Mouse (Mus musculus) G1E (cell line): ENCODE measurements around the gene Prune1. TPM values are rescaled to one million over a fixed set of nuclear protein-coding genes. Genes with fewer than 3 reads are reported as not detected.

Experiments used
- ATAC-seq: 2 replicates; pipeline ENCODE4 v1.8.0; 2016; ENCODE audit warnings: mild to moderate bottlenecking; ENCODE audit not compliant: insufficient number of reproducible peaks, poor library complexity, low FRiP score, severe bottlenecking; ENCODE audit errors: extremely low read depth
- DNase-seq: peaks from one replicate; pipeline ENCODE4 v3.0.0; 2012; ENCODE audit warnings: low spot score
- H3K27me3 ChIP-seq: 2 replicates; pipeline ENCODE4 v1.6.1; 2012; ENCODE audit warnings: mild to moderate bottlenecking, low read length, inconsistent platforms; ENCODE audit not compliant: insufficient read depth
- H3K36me3 ChIP-seq: replicated peaks from 2 replicates; pipeline ENCODE3; 2012; ENCODE audit warnings: mild to moderate bottlenecking, inconsistent platforms
- H3K4me1 ChIP-seq: 2 replicates; pipeline ENCODE4 v1.6.1; 2012; ENCODE audit warnings: low read depth, low read length, inconsistent platforms, mixed read lengths; ENCODE audit not compliant: insufficient read depth
- H3K4me3 ChIP-seq: 2 replicates; pipeline ENCODE4 v1.5.1; 2012; ENCODE audit warnings: low read depth, mild to moderate bottlenecking, inconsistent platforms, low read length, moderate library complexity, mixed read lengths
- H3K9me3 ChIP-seq: replicated peaks from 2 replicates; pipeline ENCODE4 v1.6.1; 2012; ENCODE audit warnings: inconsistent platforms
- CTCF ChIP-seq: IDR thresholded peaks from 2 replicates; pipeline ENCODE4 v1.5.1; 2012; ENCODE audit warnings: low read depth, low read length, inconsistent platforms, mixed read lengths
- GATA1 ChIP-seq: IDR thresholded peaks from 2 replicates; pipeline ENCODE4 v1.6.1; 2012; ENCODE audit warnings: borderline replicate concordance, low read length, inconsistent platforms, mixed read lengths
- GATA2 ChIP-seq: IDR thresholded peaks from 2 replicates; pipeline ENCODE4 v1.6.1; 2012; ENCODE audit warnings: low read depth, low read length, inconsistent platforms, borderline replicate concordance
- POLR2AphosphoS5 ChIP-seq: IDR thresholded peaks from 2 replicates; pipeline ENCODE4 v1.6.1; 2012; ENCODE audit warnings: low read depth, low read length, inconsistent platforms; ENCODE audit not compliant: insufficient replicate concordance
- TAL1 ChIP-seq: conservative IDR thresholded peaks from 2 replicates; pipeline ENCODE4 v1.6.1; 2012; ENCODE audit warnings: low read depth, low read length, inconsistent platforms, mixed read lengths
- polyA plus RNA-seq: library from polyadenylated mRNA; stranded (reverse); fragments of >175 nt; gene quantifications from 2 replicates; pipeline ENCODE4 v1.2.3, GENCODE M21; 2012
- total RNA-seq, 2 experiments: library from RNA; stranded (forward) in 1 of 2; stranded (reverse) in 1 of 2; fragments of 200-1000 nt in 1 of 2; fragments of >200 nt in 1 of 2; fragmentation: Nextera tagmentation in 1 of 2; gene quantifications; 2 replicates each; pipeline ENCODE4 v1.2.3; 2014 to 2017

Gene Prune1
- total and polyA plus RNA-seq, 3 experiments, result 4.8 to 33.5 (median 15.1) TPM

- peaks cover 8% of the 10 kb centered on the region; the same call in 1 of the 2 replicates for H3K4me1 ChIP-seq
- no peak for TF ChIP-seq TAL1
- no peak for TF ChIP-seq POLR2AphosphoS5
- DNase-seq (no peak), ATAC-seq (no peak)
- no peaks in the 10 kb centered on the region for H3K9me3 ChIP-seq
- no peak overlapping the region for H3K4me3 ChIP-seq
- H3K27me3 ChIP-seq, result no peaks in the 10 kb centered on the region
- H3K36me3 ChIP-seq, result peaks cover 96% of the 10 kb centered on the region
These were observed 73.6 kb downstream of the Prune1 start for GRCm38 (mm10) chr3:95208286-95208685.

- DNase-seq (no peak), ATAC-seq (no peak)
- TF ChIP-seq GATA2 (no peak), TAL1 (no peak), GATA1 (no peak), POLR2AphosphoS5 (no peak), CTCF (no peak)
- H3K36me3 ChIP-seq, result peaks cover 98% of the 10 kb centered on the region
- H3K9me3 ChIP-seq, result no peaks in the 10 kb centered on the region
- peaks cover 3% of the 10 kb centered on the region; the same call in 1 of the 2 replicates for H3K4me1 ChIP-seq
- H3K4me3 ChIP-seq, result no peak overlapping the region
- H3K27me3 ChIP-seq, result no peaks in the 10 kb centered on the region
These were observed 78.0 kb downstream of the Prune1 start for GRCm38 (mm10) chr3:95203880-95204279.

Other genes with a start within 250 kb of the Prune1 start
Only the 20 nearest of the 21 such genes appear.
- 92.0 and 92.7 TPM in 2 replicates for gene Psmd4, start 239.5 kb downstream of the Prune1 start, total RNA-seq (2014; fragmentation: Nextera tagmentation)
- 374 and 411 TPM in 2 replicates for gene Psmd4, start 239.5 kb downstream of the Prune1 start, total RNA-seq (2017)
- gene Psmd4, start 239.5 kb downstream of the Prune1 start, polyA plus RNA-seq, result 108 and 177 TPM in 2 replicates
- 67.5 and 67.6 TPM in 2 replicates for gene Pip5k1a, start 175.1 kb downstream of the Prune1 start, total RNA-seq (2014; fragmentation: Nextera tagmentation)
- gene Pip5k1a, start 175.1 kb downstream of the Prune1 start, total RNA-seq (2017), result 39.3 and 40.1 TPM in 2 replicates
- 21.9 and 30.0 TPM in 2 replicates for gene Pip5k1a, start 175.1 kb downstream of the Prune1 start, polyA plus RNA-seq
- gene Vps72, start 171.1 kb downstream of the Prune1 start, total RNA-seq (2014; fragmentation: Nextera tagmentation), result 108 and 120 TPM in 2 replicates
- 96.2 and 146 TPM in 2 replicates for gene Vps72, start 171.1 kb downstream of the Prune1 start, total RNA-seq (2017)
- 274 and 307 TPM in 2 replicates for gene Vps72, start 171.1 kb downstream of the Prune1 start, polyA plus RNA-seq
- 9.9 and 11.7 TPM in 2 replicates for gene Tmod4, start 157.6 kb downstream of the Prune1 start, total RNA-seq (2014; fragmentation: Nextera tagmentation)
- 3.3 and 4.5 TPM in 2 replicates for gene Tmod4, start 157.6 kb downstream of the Prune1 start, total RNA-seq (2017)
- 0.17 and 0.22 TPM in 2 replicates for gene Tmod4, start 157.6 kb downstream of the Prune1 start, polyA plus RNA-seq
- 85.9 and 107 TPM in 2 replicates for gene Scnm1, start 148.1 kb downstream of the Prune1 start, total RNA-seq (2014; fragmentation: Nextera tagmentation)
- gene Scnm1, start 148.1 kb downstream of the Prune1 start, total RNA-seq (2017), result 76.8 and 81.5 TPM in 2 replicates
- 7.1 and 8.2 TPM in 2 replicates for gene Scnm1, start 148.1 kb downstream of the Prune1 start, polyA plus RNA-seq
- gene Lysmd1, start 148.0 kb downstream of the Prune1 start, total RNA-seq (2014; fragmentation: Nextera tagmentation), result 5.9 and 7.0 TPM in 2 replicates
- gene Lysmd1, start 148.0 kb downstream of the Prune1 start, total RNA-seq (2017), result 10.7 and 11.1 TPM in 2 replicates
- gene Lysmd1, start 148.0 kb downstream of the Prune1 start, polyA plus RNA-seq, result 5.6 and 7.4 TPM in 2 replicates
- gene Tnfaip8l2, start 139.7 kb downstream of the Prune1 start, total RNA-seq (2014; fragmentation: Nextera tagmentation), result not detected in 2 replicates
- gene Tnfaip8l2, start 139.7 kb downstream of the Prune1 start, total RNA-seq (2017), result 0.16 TPM in 1 of 2 replicates, not detected in the other
- not detected in 2 replicates for gene Tnfaip8l2, start 139.7 kb downstream of the Prune1 start, polyA plus RNA-seq
- gene Sema6c, start 121.6 kb downstream of the Prune1 start, total RNA-seq (2014; fragmentation: Nextera tagmentation), result 1.9 and 3.4 TPM in 2 replicates
- gene Sema6c, start 121.6 kb downstream of the Prune1 start, total RNA-seq (2017), result 0.52 and 0.71 TPM in 2 replicates
- gene Sema6c, start 121.6 kb downstream of the Prune1 start, polyA plus RNA-seq, result 1.6 and 1.8 TPM in 2 replicates
- gene Gabpb2, start 64.2 kb downstream of the Prune1 start, total RNA-seq (2014; fragmentation: Nextera tagmentation), result 62.8 and 72.3 TPM in 2 replicates
- 91.7 and 110 TPM in 2 replicates for gene Gabpb2, start 64.2 kb downstream of the Prune1 start, total RNA-seq (2017)
- gene Gabpb2, start 64.2 kb downstream of the Prune1 start, polyA plus RNA-seq, result 3.9 and 6.2 TPM in 2 replicates
- 105 and 109 TPM in 2 replicates for gene Cdc42se1, start 53.3 kb downstream of the Prune1 start, total RNA-seq (2014; fragmentation: Nextera tagmentation)
- gene Cdc42se1, start 53.3 kb downstream of the Prune1 start, total RNA-seq (2017), result 88.3 and 91.8 TPM in 2 replicates
- gene Cdc42se1, start 53.3 kb downstream of the Prune1 start, polyA plus RNA-seq, result 128 and 150 TPM in 2 replicates
- gene Mllt11, start 49.9 kb downstream of the Prune1 start, total RNA-seq (2014; fragmentation: Nextera tagmentation), result 7.7 and 8.1 TPM in 2 replicates
- 8.3 and 10.4 TPM in 2 replicates for gene Mllt11, start 49.9 kb downstream of the Prune1 start, total RNA-seq (2017)
- 3.3 and 4.1 TPM in 2 replicates for gene Mllt11, start 49.9 kb downstream of the Prune1 start, polyA plus RNA-seq
- 0.78 TPM in 1 of 2 replicates, not detected in the other for gene Gm128, start 40.5 kb downstream of the Prune1 start, total RNA-seq (2014; fragmentation: Nextera tagmentation)
- gene Gm128, start 40.5 kb downstream of the Prune1 start, total RNA-seq (2017), result 0.12 TPM in 1 of 2 replicates, not detected in the other
- not detected in 2 replicates for gene Gm128, start 40.5 kb downstream of the Prune1 start, polyA plus RNA-seq
- gene Bnipl, start 30.9 kb downstream of the Prune1 start, total RNA-seq (2014; fragmentation: Nextera tagmentation), result not detected in 2 replicates
- 0.35 TPM in 1 of 2 replicates, not detected in the other for gene Bnipl, start 30.9 kb downstream of the Prune1 start, total RNA-seq (2017)
- gene Bnipl, start 30.9 kb downstream of the Prune1 start, polyA plus RNA-seq, result 0.03 and 0.12 TPM in 2 replicates
- gene Mindy1, start 731 bp downstream of the Prune1 start, total RNA-seq (2014; fragmentation: Nextera tagmentation), result 49.1 and 49.7 TPM in 2 replicates
- gene Mindy1, start 731 bp downstream of the Prune1 start, total RNA-seq (2017), result 31.4 and 36.0 TPM in 2 replicates
- 77.5 and 97.0 TPM in 2 replicates for gene Mindy1, start 731 bp downstream of the Prune1 start, polyA plus RNA-seq
- gene Anxa9, start 25.1 kb upstream of the Prune1 start, total RNA-seq (2014; fragmentation: Nextera tagmentation), result 15.2 and 29.8 TPM in 2 replicates
- 9.4 and 10.3 TPM in 2 replicates for gene Anxa9, start 25.1 kb upstream of the Prune1 start, total RNA-seq (2017)
- gene Anxa9, start 25.1 kb upstream of the Prune1 start, polyA plus RNA-seq, result 1.1 and 1.4 TPM in 2 replicates
- 284 and 285 TPM in 2 replicates for gene Cers2, start 32.7 kb upstream of the Prune1 start, total RNA-seq (2014; fragmentation: Nextera tagmentation)
- gene Cers2, start 32.7 kb upstream of the Prune1 start, total RNA-seq (2017), result 197 and 249 TPM in 2 replicates
- 459 and 654 TPM in 2 replicates for gene Cers2, start 32.7 kb upstream of the Prune1 start, polyA plus RNA-seq
- gene Setdb1, start 75.1 kb upstream of the Prune1 start, total RNA-seq (2014; fragmentation: Nextera tagmentation), result 157 and 159 TPM in 2 replicates
- gene Setdb1, start 75.1 kb upstream of the Prune1 start, total RNA-seq (2017), result 120 and 128 TPM in 2 replicates
- gene Setdb1, start 75.1 kb upstream of the Prune1 start, polyA plus RNA-seq, result 66.1 and 72.8 TPM in 2 replicates
- not detected in 2 replicates for gene 4930558C23Rik, start 120.8 kb upstream of the Prune1 start, total RNA-seq (2014; fragmentation: Nextera tagmentation)
- gene 4930558C23Rik, start 120.8 kb upstream of the Prune1 start, total RNA-seq (2017), result not detected in 2 replicates
- not detected in 2 replicates for gene 4930558C23Rik, start 120.8 kb upstream of the Prune1 start, polyA plus RNA-seq
- 164 and 171 TPM in 2 replicates for gene Arnt, start 152.3 kb upstream of the Prune1 start, total RNA-seq (2014; fragmentation: Nextera tagmentation)
- gene Arnt, start 152.3 kb upstream of the Prune1 start, total RNA-seq (2017), result 37.6 and 41.6 TPM in 2 replicates
- gene Arnt, start 152.3 kb upstream of the Prune1 start, polyA plus RNA-seq, result 53.0 and 53.5 TPM in 2 replicates
- not detected in 2 replicates for gene Ctsk, start 217.2 kb upstream of the Prune1 start, total RNA-seq (2014; fragmentation: Nextera tagmentation)
- 0.16 and 0.17 TPM in 2 replicates for gene Ctsk, start 217.2 kb upstream of the Prune1 start, total RNA-seq (2017)
- not detected in 2 replicates for gene Ctsk, start 217.2 kb upstream of the Prune1 start, polyA plus RNA-seq